Mouse (Mus musculus) right cerebral cortex, adult 2 months (tissue): ENCODE measurements around the gene Rac3.
"Not testable (repeated sequence)": the region's sequence is repeated elsewhere in the genome, so short reads cannot be mapped to it uniquely, and the experiment has no call there.

Experiments used
- DNase-seq, 2 experiments: peaks; one replicate each; pipeline ENCODE4 v3.0.0; 2021 to 2022; ENCODE audit warnings: low spot score in 2 of 2

Gene Rac3

DNA sequence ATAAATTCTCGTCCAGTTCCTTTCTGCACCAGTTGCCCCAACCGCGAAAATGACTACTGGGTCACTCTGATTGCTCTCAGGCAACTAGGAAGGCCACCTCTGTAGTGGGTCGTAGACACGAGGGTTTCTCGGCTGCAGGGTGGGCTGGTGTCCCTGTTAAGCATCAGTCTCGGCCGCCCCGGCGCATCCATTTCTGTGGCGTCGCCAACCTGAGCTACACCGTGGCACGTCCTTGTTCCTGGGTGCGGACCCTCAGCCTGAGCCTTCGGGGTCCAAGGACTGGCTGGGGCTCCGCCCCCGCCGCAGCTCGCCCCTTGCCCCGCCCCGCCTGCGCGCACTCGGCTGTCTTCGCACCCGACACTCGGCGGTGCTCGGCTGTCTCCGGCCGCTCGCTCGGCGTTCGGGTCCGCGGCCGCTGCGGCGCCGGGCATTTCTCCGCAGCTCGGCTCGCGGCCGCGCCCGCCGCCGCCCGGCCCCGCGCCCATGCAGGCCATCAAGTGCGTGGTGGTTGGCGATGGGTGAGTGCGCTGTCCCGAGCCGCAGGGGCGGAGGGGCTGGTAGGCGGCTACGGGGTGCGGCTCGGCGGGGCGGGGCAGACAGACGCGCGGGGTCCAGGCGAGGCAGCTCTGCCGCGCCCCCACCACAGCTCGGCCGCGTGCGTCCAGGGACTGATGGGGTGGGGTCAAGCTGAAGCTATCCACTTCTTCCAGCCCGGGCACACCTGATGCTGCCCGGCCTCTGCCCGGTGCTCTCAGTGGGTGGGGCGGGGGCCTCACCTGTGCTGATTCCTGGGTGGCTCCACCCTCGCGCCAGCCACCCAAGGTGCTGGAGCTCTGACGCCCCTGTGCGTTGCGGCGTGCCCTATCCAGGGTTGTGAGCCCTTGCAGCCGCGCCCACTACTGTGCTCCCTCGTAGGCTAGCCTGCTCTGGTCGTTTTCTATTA is at the start of gene Rac3:
Gene Rac3, plus strand, starts transcription at position 347 of the 943 bp plus-strand sequence.
- peak; percentile 46 to 54 for DNase-seq

DNA sequence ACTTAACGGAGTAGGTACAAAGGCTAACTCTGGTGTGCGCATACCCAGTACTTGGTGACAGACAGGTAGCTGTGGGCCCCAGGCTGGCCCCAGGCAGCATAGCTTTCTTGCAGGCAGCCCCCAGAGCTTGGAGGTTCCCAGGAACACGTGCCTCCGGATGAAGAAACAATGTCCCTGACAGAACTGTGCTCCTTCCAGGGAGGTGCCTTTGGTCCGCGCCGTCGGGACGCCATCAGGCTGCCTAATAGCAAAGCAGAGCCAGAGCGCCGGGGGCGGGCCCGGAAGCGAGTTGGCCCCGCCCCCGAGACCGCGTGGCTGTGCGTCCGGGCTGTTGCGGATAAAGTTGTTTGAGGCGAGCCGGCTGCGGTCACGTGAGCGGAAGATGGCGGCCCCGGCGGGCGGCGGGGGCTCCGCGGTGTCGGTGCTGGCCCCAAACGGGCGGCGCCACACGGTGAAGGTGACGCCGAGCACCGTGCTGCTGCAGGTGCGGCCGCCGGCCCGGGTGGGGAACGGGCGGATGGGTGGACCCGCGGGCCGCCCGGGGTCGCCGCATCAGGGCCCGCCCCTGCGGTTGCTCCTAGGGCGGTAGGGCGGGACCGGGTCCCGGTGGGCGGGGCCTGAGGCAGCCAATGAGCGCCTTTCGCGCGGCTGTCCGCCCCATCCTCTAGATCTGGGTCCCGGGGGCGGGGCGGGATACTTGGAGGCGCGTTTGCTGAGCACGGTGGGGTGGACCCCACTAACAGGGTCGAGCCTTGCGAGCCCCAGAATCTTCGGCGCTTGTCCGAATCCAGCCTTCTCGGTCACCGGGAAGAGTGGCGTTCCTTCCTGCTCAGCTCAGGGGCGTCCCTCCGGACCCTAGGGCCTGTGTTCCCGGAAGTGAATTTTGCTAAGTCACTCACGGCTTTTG is 48.3 kb upstream of the Rac3 start, which contains the start of gene Aspscr1:
Gene Aspscr1, plus strand, starts transcription at position 287 of the 907 bp plus-strand sequence.
- DNase-seq, result peak; percentile 91 to 94

DNA sequence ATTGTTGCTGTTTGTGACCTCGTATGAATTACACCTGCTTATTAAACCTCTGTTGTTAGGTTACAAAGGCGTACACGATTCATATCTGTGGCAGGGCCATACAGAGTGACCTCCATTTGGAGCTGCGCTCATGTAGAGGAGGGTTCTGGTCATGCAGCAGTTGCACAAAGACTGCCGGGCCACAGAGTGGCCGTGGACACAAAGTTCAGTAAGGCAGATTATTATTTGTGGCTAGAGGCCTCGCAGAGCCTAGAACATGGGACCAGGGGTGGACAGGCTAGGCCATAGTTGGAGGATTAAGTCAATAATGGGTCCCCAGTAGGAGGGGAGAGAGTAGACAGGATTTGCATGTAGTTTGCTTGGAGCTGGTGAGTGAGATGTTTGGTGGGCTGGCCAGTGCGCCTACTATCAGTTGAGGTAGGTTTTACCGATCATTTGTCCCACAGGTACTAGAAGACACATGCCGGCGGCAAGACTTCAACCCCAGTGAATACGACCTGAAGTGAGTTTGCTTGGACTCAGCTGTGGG is 47.6 kb upstream of the Rac3 start:
- no peak for DNase-seq

DNA sequence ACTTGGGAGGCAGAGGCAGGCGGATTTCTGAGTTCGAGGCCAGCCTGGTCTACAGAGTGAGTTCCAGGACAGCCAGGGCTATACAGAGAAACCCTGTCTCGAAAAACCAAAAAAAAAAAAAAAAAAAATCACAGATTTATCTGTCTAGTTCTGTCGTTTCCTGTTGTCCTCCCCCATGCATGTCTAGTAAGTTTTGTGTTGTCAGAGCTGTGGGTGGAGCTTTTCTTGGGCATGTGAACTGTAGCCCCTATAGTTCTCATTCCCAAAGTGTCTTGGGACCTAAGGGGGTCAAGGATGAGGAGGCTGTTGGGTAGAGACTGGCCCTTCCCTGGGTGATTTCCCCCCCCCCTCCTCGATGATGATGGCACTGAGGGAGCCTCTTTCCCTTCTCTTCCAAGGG is 45.4 kb upstream of the Rac3 start:
- not testable (repeated sequence) for DNase-seq

DNA sequence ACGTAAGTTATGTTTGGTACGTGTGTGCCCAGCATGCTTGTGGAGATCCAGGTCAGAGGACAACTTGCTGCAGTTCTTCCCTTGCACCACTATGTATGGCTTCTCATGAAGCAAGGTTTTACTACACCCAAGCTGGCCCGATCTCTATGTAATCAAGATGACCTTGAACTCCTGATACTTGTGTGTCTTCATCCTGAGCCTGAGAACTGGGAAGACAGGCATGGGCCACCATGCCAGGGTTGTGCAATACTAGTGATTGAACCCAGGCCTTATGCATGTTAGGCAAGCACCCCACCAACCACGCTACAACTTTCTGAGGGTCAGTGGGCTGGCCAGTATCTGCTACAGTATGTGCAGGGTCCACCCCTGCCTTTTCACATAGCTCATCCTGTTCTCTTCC is 44.3 kb upstream of the Rac3 start:
- DNase-seq, result no peak

DNA sequence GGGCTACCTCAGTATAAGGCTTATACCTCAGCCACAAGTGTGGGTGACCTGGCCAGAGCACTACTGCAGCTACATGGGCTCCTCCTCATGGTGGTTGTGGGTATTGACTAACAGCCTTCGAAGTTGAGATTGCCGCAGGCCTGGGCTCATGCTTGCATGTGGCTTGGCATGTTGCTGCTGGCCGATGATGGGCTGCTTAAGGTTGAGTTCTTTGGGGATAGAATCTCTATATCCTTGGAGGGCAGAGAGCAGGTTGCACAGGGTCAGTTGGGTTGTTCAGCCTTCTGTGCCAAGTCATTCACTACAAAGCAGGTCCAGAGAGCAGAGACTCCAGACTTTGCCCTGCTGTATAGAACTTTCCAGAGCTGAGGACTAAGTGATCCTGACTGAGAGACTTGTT is 41.4 kb upstream of the Rac3 start:
- no peak for DNase-seq

DNA sequence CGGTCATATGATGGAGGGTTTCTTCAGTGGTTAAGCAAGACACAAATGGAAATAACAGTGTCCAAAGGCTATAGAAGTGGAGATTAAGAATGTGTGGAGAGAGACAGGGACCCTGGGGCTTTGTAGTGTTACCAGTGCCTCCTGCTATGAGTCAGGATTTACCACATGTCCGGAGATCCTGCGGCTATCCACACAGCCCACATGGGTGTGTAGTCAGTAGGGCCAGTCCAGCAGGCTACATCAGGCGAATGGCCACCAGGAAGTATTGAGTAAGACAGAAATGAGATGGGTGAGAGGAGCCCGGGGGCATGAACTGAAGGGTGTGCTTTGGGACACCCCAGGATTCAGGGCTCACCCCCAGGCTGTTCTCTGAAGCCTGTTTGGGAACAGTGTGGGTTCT is 38.6 kb upstream of the Rac3 start:
- no peak for DNase-seq

DNA sequence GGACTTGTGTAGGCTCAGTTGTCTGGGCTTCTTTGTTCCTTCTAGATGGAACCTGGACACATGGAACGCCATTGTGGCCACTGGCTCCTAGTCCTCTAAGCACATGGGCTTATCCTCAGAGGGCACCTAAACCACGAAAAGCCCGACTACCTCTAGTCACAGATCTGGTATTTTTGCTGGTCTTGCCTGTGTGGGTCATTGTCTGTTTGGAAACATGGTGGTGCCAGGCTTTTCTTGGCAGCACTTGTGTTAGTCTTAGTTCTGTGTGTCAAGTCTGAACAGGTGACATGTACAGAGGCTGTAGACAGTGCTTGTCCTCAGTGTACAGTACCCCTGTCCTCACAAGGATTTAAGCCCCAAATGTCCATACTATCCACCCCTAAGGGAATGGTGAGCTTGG is 37.7 kb upstream of the Rac3 start:
- DNase-seq, result no peak

DNA sequence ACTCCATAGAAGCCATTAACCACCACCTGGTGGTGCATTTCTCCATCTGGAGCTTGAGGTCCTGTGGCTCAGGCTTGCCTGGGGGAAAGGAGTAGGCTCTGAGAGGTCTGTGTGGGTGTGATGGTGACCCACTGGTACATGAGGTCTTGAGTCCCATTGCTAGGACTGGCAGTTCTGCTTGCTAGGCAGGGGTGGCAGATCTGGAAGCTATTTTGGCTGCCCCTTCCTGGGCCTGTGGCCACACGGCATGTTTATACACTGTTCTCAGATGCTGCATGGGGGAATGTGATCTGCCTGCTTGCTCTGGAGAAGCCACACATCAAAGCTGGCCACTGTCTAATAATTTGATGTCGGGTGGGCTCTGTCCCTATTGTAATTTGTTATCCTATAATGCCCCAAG is 37.2 kb upstream of the Rac3 start:
- DNase-seq, result no peak

DNA sequence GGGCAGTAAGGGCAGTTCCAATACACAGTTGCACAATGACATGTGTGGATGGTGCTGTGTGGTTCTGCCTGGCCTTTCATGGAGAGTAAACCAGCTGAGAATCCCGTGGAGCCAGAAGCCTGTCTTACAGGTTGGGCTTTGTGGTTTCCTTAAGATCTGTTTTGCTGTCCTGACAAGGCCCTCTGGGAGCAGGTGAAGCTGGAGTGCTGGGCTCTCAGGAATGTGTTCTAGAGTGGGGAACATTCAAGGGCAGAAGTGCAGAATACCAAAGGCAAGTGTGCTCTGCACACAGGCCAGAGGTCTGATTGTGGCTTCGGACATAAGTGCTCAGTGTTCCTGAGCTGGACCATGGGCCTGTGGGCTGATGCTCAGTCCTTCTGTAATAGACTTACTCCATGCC is 36.6 kb upstream of the Rac3 start:
- no peak for DNase-seq

DNA sequence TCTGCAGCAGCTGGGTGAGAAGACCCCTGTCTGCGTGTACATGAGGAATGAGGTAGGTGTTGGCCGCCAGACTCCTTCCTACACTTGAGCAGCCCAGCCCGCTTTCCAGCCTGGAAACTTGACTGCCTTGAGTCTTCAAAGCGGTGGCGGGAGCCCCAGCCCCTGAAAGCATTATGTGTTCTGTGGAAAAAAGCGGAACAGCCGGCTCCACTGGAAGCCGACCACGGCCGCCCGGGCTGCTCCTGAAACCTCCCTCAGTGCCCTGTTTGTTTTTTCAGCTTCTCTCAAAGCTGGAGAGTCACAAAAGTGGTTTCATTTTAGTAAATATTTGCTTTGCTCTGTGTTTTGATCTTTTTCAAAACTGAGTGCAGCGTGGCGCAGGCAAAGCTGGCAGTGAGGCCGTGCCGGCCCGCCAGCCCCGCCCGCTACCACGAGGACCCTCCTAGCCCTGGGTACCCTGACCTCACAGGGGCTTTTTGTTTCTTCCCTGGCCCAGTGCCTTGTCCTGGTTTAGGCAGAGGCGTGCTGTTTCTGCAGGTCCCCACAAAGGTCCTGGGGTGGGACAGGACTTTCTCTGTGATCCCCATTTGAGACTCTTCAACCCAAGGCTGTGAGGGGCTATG is 34.5 kb upstream of the Rac3 start:
- DNase-seq, result no peak

DNA sequence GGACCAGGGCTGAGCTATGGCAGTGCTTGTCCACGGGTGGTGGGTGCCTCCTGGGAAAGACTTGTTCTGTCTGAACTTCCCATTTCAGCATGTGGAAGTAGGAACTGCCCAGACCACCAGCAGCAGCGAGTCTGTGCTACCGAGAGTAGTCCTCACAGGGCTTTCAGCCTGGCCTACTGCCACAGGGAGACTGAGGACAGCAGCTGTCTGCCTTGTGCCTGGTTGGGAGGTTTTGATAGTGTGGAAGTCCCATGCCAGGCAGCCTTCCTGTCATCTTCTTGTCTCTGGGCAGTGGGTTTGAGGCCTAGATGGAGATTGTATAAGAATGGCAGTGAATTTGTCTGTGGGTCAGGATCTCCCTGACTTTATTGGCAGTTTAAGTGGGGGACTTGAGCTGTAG is 31.9 kb upstream of the Rac3 start:
- DNase-seq, result no peak

DNA sequence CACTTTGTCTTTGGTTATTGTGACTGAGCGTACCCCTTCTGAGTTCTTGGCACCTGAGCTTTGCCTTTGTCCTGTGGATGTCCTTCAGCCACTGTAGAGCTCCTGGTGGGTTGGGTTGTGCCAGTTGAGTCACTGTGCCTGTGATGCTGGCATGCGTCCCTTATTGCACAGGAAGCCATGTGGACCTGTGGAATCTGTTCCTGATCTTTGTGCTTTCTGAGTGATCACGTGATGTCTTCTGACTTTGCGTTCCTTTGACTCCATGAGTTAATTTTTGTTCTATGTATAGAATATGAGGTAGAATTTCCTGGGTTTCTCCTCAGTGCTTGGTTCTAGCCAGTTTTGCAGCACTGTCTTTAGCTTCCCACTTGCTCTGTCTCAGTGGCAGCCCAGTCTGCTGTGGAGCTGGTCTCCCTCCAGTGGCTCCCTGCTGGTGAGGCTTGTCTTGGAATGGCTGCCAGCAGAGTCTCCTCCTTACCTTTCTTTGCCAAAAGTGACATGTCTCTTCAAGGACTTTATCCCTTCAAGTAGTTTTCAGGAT is 28.7 kb upstream of the Rac3 start:
- no peak for DNase-seq

DNA sequence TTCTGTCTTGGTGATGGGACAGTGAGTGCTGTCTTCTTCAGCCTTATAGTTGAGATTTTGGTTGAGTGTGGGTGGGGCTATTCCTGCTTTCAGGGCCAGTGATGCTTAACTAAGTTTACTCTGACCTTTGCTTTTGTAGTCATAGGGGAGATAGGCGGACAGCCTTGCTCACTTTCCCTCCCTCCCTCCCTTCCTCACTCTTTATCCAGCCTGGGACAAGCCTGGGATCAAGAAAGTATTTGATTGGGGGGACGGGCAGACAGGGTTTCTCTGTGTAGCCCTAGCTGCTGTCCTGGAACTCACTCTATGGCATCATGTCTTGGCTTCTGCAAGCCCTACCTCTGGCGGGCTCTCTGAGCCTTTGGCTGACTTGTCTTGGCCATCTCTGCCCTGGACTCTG is 27.8 kb upstream of the Rac3 start:
- no peak for DNase-seq

DNA sequence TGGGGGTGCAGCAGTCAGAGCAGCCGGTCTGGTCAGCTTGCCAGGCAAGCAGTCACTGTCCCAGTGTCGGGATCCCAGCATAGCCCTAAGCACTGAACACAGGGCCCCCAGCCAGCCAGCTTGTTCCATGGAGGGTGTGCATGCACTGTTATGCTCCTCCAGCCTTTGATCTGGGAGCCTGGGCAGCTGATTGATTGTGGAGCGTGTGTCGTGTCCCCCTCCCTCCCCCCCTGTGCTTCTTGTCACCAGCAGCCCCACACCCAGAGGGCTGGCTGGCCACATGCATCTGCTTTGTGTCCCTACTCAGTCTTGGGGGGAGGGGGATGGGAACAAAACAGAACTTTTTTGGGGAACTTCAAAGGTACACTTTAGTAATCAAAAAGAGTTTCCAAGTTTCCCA is 26.1 kb upstream of the Rac3 start:
- no peak for DNase-seq

DNA sequence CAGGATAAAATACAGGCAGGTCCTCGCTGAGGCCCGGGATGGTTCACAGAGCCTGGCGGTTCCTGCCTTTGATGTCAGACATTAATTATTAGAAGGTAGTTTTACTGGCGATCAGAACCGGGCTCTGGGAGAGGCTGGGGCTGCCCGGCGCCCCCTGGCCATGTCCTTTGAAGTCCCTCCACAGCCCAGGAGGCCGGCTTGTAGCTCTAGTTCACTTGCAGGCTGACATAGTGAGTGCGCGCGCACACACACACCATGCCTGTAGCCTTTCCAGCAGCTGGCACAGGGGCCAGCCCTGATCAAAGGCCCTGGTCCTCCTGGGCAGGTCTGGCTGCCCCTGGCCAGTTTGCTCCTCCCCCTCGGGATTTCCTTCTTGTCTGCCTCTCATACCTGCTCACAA is 25.6 kb upstream of the Rac3 start:
- DNase-seq, result no peak

DNA sequence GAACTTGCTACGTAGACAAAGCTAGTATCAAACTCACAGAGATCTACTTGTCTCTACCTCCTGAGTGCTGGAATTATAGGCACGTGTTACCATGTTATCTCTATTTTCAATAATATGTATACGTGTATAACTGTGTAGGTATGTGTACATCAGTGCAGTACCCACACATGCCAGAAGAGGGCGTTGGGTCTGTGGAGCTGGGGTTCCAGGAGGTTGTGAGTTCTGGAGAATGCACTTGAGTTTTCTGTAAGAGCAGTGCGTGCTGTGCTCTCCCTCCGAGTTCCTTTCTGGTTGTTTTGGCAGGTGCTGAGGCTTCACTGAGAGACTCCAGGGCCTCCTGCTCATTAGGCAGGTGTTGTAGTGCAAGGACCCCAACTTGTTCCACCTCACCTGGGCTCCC is 24.7 kb upstream of the Rac3 start:
- no peak for DNase-seq

DNA sequence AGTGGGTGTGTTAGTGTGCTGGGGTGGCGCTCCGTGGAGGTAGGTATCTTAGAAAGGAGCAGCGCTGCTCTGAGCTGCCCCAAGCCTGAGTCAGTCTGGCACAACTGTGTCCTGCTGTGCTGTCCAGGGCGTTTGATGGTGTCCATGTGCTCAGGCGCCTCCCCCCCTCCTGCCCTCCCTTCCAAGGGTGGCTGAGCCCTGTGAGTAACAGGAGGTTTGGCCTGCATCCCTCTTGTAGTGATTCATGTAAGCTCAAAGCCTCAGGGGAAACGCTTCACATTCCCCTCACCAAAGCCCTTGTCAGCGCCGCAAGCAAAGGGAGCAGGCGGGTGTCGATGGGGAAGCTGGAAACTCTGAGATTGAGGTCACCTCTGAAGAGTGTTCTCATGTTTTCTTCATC is 23.5 kb upstream of the Rac3 start:
- DNase-seq, result no peak

DNA sequence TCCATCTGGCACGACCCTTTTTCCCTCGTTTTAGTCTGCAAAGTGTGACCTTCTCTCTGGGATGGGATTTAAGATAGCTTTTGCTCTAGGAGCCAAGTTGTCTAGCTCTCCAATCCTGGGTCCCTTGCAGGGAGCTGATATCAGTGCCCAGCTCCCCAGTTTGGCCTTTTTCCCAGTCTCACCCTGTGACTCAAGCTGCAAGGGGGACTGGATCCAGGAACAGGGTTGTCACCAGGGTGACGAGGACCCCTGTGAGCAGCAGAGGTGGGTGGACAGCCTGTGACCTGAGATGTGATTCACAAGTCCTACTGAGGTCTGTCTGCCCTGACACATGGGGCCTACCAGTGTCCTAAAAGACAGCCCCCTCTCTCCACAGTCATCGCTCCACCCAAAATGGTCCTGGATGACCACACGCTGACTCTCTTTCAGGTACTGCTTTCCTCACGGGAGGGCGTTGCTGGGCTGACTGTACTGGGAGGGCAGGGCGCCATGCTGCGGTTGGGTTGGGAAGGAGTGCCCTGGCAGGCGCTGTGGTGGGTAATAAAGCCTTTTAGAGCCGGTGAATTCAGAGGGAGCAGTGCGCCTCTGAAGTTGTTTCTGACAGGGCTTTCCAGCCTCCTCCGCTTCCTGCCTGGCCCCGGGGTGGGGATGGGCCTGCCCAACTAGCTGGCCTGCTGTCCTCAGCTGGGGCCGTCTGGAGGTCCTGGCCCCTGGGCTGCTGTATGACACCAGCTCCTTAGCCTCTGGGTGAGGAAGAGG is 17.4 kb upstream of the Rac3 start:
- DNase-seq, result no peak

DNA sequence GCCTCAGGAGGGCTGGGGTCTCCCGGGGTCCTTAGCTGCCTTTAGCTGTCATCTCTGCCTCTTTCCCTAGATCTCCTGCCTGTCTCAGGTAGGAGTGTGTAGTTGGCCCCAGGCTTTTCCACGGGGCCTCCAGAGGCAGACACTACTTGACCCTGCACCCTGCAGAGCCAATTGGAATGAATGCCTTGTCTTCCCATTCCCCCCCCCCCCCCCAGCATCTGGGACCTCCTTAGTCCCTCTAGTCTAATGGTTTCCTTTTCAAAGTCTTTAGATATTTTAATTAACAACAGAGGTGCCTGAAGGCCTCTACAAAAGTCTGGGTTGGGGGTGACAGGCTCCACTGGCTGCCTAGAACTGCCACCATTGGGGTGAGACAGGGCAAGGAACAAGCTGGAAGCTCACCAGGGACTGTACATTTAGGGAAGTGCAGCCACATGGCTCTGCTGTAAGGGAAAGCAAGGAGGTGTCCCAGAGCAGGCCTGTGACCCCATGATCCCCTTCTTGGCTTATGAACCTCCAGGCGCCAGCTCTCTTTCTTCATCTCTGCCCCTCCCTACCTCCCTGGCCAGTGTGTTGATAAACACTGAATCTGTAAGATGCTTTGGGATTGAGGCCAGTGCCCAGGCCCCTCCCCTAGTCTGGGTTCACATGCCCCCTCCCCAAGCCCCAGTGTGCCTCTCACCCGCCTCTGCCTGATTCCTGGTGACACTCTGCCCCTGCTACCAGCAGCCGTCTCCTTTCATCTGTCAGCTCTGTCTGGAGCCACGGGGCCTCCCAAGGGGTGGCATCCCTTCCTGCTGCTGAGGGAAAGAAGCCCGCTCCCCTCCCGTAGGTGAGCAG is 16.6 kb upstream of the Rac3 start:
- no peak for DNase-seq
